Mouse (Mus musculus): ENCODE measurements at regions not wholly inside any gene's neighbourhood (a gene's known extent, or its start where the extent isn't known, plus 50 kb on each side); places are given as distances from the start of the nearest gene placed in this dataset.

GRCm38 (mm10) chr15:74458940-74459339 is 177.2 kb downstream of the Mroh4 start:
- TF ChIP-seq CTCF (IDR thresholded peaks at IDR 0.05; ENCODE audit: insufficient read depth, low read length), result no peak
- TF ChIP-seq POLR2A (IDR thresholded peaks at IDR 0.05; ENCODE audit: borderline replicate concordance, extremely low read depth, low read depth, low read length), result no peak
